Mouse (Mus musculus): ENCODE data around the gene Igfbpl1. TPM values are rescaled to one million over a fixed set of nuclear protein-coding genes. Genes with fewer than 3 reads are reported as not detected.
A peak's percentile ranks its signal among the peaks of the same experiment; 100 is the strongest.

The Igfbpl1 gene
- polyA plus RNA-seq, 1 experiment from 2014 or later, result not detected

GRCm38 (mm10) chr4:45848109-45848824, 21.5 kb upstream of the Igfbpl1 start, which contains the start of gene Stra6l:
TSS of gene Stra6l (plus strand) at chr4:45848664.
- peak within 1 kb of the TSS; percentile 34 for H3K4me2 ChIP-seq
- no peaks in the 10 kb centered on the region; the same call in 1 of the 2 replicates for H3K4me1 ChIP-seq
- no peak within 1 kb of the TSS for H3K9ac ChIP-seq
- no peaks in the 10 kb centered on the region for H3K9me3 ChIP-seq (replicated peaks)
- peaks cover 35% of the 10 kb centered on the region for H3K27me3 ChIP-seq (replicated peaks)
- no peak for ATAC-seq
- peak within 1 kb of the TSS; percentile 57; the same call in 1 of the 2 replicates for H3K27ac ChIP-seq
- peak within 1 kb of the TSS; percentile 22; the same call in 1 of the 2 replicates for H3K4me3 ChIP-seq
- no peaks in the 10 kb centered on the region for H3K36me3 ChIP-seq
- WGBS (ENCODE audit: insufficient replicate concordance), result 34% methylated on average over 10 of the region's 10 CpGs

DNA sequence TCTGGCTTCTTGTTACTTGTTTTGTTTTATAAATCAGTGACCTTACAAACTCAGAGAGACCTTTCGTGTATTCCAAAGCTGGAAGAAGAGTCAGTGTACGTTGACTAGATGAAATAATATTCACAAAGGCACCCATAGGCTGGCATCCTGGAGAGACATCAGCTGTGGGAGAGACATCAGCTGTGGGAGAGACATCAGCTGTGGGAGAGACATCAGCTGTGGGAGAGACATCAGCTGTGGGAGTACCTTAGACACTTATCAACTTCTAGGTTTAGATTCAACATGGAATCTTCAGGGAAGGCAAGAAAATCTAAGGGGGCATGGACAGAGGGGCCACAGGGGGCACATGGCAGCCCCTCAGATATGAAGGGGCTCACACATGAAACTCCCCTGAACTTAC, 19.5 kb upstream of the Igfbpl1 start:
- Histone ChIP-seq H3K4me2 (no peak overlapping the region), H3K36me3 (no peaks in the 10 kb centered on the region), H3K9me3 (replicated peaks) (no peaks in the 10 kb centered on the region), H3K4me3 (no peak overlapping the region), H3K27ac (no peak overlapping the region), H3K4me1 (no peaks in the 10 kb centered on the region; the same call in 1 of the 2 replicates), H3K9ac (no peak overlapping the region), H3K27me3 (replicated peaks) (peaks cover 29% of the 10 kb centered on the region)
- WGBS (ENCODE audit: insufficient replicate concordance), result 76% methylated on average over 2 of the region's 2 CpGs
- ATAC-seq, result no peak

DNA sequence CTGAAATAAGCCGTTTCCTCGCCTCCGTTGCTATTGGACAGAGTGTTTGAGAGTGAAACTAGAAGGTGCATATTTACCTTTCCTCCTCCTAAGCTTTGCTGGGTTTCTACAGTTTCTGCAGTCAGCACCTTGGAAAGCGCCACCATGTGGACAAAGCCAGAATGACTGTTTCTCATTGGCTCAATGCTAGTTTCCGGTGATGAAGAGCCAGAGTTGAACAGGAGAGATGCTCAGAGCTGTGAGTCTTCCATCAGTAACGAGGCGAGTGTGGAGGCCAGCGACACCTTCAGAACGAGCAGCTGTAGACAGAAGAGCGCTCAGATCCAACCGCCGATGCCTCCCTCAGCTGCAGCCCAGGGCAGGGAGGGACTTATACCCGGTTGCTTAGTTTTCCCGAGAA, 17.6 kb upstream of the Igfbpl1 start:
- WGBS (ENCODE audit: insufficient replicate concordance), result 33% methylated on average over 14 of the region's 14 CpGs
- no peak overlapping the region for H3K27ac ChIP-seq
- ATAC-seq, result no peak
- no peak overlapping the region for H3K4me3 ChIP-seq
- no peaks in the 10 kb centered on the region for H3K36me3 ChIP-seq
- H3K27me3 ChIP-seq (replicated peaks), result peaks cover 19% of the 10 kb centered on the region
- no peaks in the 10 kb centered on the region for H3K9me3 ChIP-seq (replicated peaks)
- H3K9ac ChIP-seq, result no peak overlapping the region
- H3K4me1 ChIP-seq, result no peaks in the 10 kb centered on the region
- no peak overlapping the region for H3K4me2 ChIP-seq

GRCm38 (mm10) chr4:45833461-45833860, 6.7 kb upstream of the Igfbpl1 start:
- Histone ChIP-seq H3K27me3 (replicated peaks) (peaks cover 26% of the 10 kb centered on the region), H3K4me1 (no peaks in the 10 kb centered on the region), H3K9ac (no peak overlapping the region), H3K27ac (no peak overlapping the region), H3K4me3 (no peak overlapping the region), H3K4me2 (no peak overlapping the region), H3K9me3 (replicated peaks) (no peaks in the 10 kb centered on the region), H3K36me3 (no peaks in the 10 kb centered on the region)
- no peak for ATAC-seq
- WGBS (ENCODE audit: insufficient replicate concordance), result 34% methylated on average over 5 of the region's 5 CpGs

GRCm38 (mm10) chr4:45831996-45832395, 5.3 kb upstream of the Igfbpl1 start:
- ATAC-seq, result no peak
- H3K27ac ChIP-seq, result no peak overlapping the region
- H3K36me3 ChIP-seq, result no peaks in the 10 kb centered on the region
- no peaks in the 10 kb centered on the region for H3K4me1 ChIP-seq
- H3K4me2 ChIP-seq, result no peak overlapping the region
- H3K4me3 ChIP-seq, result no peak overlapping the region
- WGBS (ENCODE audit: insufficient replicate concordance), result 79% methylated on average over 7 of the region's 7 CpGs
- peaks cover 40% of the 10 kb centered on the region for H3K27me3 ChIP-seq (replicated peaks)
- no peak overlapping the region for H3K9ac ChIP-seq
- no peaks in the 10 kb centered on the region for H3K9me3 ChIP-seq (replicated peaks)

GRCm38 (mm10) chr4:45829907-45830759, 3.4 kb upstream of the Igfbpl1 start:
- WGBS (ENCODE audit: insufficient replicate concordance), result 49% methylated on average over 13 of the region's 13 CpGs
- Histone ChIP-seq H3K4me2 (no peak overlapping the region), H3K27me3 (replicated peaks) (peaks cover 59% of the 10 kb centered on the region), H3K36me3 (no peaks in the 10 kb centered on the region), H3K27ac (no peak overlapping the region), H3K4me1 (no peaks in the 10 kb centered on the region), H3K9ac (no peak overlapping the region), H3K9me3 (replicated peaks) (no peaks in the 10 kb centered on the region), H3K4me3 (no peak overlapping the region)
- no peak for ATAC-seq

- Histone ChIP-seq H3K36me3 (no peaks in the 10 kb centered on the region), H3K9me3 (replicated peaks) (no peaks in the 10 kb centered on the region), H3K27ac (no peak overlapping the region), H3K4me2 (no peak overlapping the region), H3K27me3 (replicated peaks) (peaks cover 94% of the 10 kb centered on the region), H3K9ac (no peak overlapping the region), H3K4me1 (no peaks in the 10 kb centered on the region), H3K4me3 (no peak overlapping the region)
- ATAC-seq, result no peak
- WGBS (ENCODE audit: insufficient replicate concordance), result 36% methylated on average over 14 of the region's 14 CpGs
Observed at GRCm38 (mm10) chr4:45824761-45825556, 1.8 kb downstream of the Igfbpl1 start.

DNA sequence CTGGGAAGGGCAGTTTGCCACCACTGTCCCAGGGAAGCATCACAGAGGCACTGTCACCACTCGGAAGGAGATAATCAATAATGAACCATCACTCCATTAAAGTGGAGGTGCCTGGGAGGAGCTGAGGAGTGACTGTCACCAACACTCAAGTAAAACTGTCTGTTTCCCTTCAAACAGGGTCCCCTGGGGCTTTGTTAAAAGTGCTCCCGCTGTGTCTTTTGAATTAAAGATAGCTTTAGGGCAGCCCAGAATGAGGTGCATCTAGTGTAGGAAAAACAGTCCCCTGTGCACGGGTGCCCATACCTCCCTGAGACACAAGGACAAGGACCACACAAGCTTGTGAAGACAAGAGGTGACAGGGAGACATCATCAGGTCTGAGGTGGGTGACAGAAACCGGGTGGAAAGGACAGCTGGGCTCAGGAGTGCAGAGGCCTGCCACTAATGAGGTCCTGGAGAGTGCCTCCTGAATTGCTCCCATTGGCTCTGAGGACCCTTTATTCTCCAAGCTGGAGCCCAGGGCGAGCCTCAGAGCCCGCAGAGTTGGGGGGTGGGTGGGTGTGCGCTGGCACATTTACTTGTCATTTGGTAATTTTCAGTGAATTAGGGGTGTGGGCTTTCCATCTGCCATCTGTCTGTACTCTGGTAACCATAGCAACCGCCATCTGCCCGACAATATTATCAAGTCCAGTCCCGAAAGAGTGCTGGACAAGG, 2.5 kb downstream of the Igfbpl1 start:
- H3K36me3 ChIP-seq, result no peaks in the 10 kb centered on the region
- peaks cover 94% of the 10 kb centered on the region for H3K27me3 ChIP-seq (replicated peaks)
- ATAC-seq, result no peak
- no peaks in the 10 kb centered on the region for H3K9me3 ChIP-seq (replicated peaks)
- H3K27ac ChIP-seq, result no peak overlapping the region
- H3K4me1 ChIP-seq, result 0 out of 2 replicates have a peak, but pooled peaks cover 3% of the 10 kb centered on the region
- no peak overlapping the region for H3K4me2 ChIP-seq
- H3K4me3 ChIP-seq, result no peak overlapping the region
- WGBS (ENCODE audit: insufficient replicate concordance), result 15% methylated on average over 10 of the region's 10 CpGs
- no peak overlapping the region for H3K9ac ChIP-seq

GRCm38 (mm10) chr4:45822781-45823575, 3.7 kb downstream of the Igfbpl1 start:
- Histone ChIP-seq H3K4me2 (no peak overlapping the region), H3K4me1 (peaks cover 11% of the 10 kb centered on the region; the same call in 1 of the 2 replicates), H3K9ac (no peak overlapping the region), H3K27me3 (replicated peaks) (peaks cover 86% of the 10 kb centered on the region), H3K36me3 (no peaks in the 10 kb centered on the region), H3K9me3 (replicated peaks) (no peaks in the 10 kb centered on the region), H3K4me3 (no peak overlapping the region), H3K27ac (no peak overlapping the region)
- WGBS (ENCODE audit: insufficient replicate concordance), result 33% methylated on average over 11 of the region's 11 CpGs
- no peak for ATAC-seq

- no peaks in the 10 kb centered on the region for H3K9me3 ChIP-seq (replicated peaks)
- H3K4me1 ChIP-seq, result peaks cover 11% of the 10 kb centered on the region; the same call in 1 of the 2 replicates
- H3K27ac ChIP-seq, result no peak overlapping the region
- no peaks in the 10 kb centered on the region for H3K36me3 ChIP-seq
- H3K4me2 ChIP-seq, result no peak overlapping the region
- WGBS (ENCODE audit: insufficient replicate concordance), result 40% methylated on average over 3 of the region's 3 CpGs
- peaks cover 78% of the 10 kb centered on the region for H3K27me3 ChIP-seq (replicated peaks)
- H3K9ac ChIP-seq, result no peak overlapping the region
- no peak overlapping the region for H3K4me3 ChIP-seq
- ATAC-seq, result no peak
Observed at GRCm38 (mm10) chr4:45821995-45822394, 4.7 kb downstream of the Igfbpl1 start.
